Mouse (Mus musculus) Muller cell, postnatal 12 days (primary cell): ENCODE measurements around the gene Zfp691.

Source experiments
- DNase-seq: peaks from one replicate; pipeline ENCODE4 v3.0.0-alpha.2; 2015; ENCODE audit errors: inconsistent ontology term

Gene Zfp691

GRCm38 (mm10) chr4:119124771-119125273 lies 49.2 kb downstream of the Zfp691 start:
- no peak for DNase-seq

DNA sequence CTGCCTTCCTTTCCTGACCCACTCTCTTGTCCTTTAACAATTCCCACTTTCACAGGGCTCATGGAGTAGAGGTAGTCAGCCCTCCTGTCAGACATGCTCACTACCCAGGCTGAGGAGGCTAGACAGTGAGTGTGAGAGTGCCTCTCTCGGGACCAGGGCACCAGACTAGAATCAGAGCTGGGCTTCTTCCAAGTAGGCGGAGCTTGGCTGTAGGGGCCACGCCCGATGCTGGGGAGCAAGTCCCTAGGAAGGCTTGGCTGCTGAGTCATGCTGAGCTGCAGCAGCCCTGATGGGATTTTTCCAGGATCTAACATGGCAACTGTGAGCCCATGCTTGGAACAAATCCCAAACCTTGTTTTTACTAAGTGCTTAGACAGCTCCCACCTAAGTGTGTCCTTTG lies 52.7 kb downstream of the Zfp691 start:
- peak; percentile 95 for DNase-seq

- DNase-seq, result no peak
Measured at GRCm38 (mm10) chr4:119120095-119120494, 53.9 kb downstream of the Zfp691 start.
